Mouse (Mus musculus): ENCODE results near the gene Dapl1. TPM values are rescaled to one million over a fixed set of nuclear protein-coding genes. Genes with fewer than 3 reads are reported as not detected.

The Dapl1 gene
- total RNA-seq, 4 experiments from 2014 or later = not detected

DNA sequence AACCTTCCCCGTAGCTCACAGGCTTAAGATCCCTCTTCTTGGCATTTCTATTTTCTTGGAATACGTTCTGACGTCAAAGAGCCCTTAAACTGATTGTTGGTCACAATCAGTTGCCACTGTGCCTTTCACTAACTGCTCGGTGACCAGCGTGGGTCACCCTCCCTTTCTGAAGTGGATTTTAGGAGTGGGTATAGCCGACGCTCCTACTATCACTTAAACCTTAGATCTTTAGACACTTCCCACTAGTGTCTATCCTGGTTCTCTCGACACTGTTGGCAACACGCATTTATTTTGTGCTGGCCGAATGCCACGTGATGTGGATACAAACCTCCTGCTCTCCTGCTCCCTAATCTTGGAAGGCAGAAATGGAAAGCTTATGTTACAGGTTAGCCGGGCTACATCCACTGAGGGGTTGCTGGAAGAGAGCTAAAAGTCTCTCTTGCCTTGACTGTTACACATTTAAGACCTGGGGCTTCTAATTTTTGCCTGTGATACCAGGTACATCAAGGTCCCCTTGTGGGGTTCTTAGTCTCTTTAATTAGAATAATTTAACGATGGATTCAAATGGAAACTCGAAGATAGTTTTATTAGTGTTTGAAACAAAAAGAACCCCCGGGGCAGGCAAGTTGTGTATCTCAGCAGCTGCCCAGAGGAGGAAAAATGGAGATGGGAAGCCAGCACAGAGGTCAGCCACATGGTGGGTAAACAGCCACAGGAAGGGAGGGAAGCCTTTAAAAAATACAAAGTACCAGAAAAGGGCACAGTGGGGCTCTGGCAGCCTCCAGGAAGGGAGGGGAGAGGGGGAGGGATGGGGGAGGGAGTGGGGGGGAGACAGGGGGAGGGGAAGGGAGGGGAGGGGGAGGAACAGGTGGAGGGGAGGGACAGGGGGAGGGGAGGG, 13.2 kb upstream of the Dapl1 start:
- DNase-seq (ENCODE audit: low spot score) = no peak

DNA sequence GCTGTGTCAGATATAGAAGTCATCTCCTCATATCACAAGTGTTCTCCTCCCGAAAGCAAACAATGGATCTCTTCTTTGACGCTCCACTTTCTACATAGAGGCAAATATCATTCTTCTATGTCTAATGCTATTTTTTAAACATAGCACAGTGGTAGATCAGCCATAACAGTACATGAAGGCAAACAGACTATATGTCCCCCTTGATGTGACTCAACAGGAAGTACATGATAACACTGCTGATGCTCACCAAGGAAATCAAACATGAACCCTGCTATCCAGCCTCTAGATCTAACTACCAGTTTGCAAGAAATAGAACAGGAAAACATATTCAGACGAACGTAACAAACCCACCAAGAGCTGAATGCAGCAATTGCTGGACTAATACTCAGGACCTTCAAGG, 10.1 kb upstream of the Dapl1 start:
- DNase-seq (ENCODE audit: low spot score) = no peak

DNA sequence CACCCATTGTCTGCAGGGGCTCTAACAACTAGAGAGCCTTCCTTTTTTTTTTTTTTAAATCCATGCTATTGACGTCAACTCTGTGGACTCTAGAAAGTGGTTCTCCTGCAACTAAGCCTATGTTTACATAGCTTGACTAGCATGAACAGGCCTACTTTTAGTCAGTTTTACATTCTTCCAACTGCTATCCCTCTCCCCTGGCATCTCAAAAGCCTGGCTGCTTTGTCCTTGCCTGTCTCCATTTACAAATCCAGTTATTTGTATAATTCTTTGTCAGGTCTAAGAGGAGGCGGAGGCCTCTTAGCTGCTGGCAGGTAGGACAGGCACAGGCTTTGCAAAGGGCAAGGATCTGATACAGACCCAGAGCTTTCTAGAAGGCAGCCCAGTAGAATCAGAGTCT, 627 bp downstream of the Dapl1 start:
- no peak for DNase-seq (ENCODE audit: low spot score)

DNA sequence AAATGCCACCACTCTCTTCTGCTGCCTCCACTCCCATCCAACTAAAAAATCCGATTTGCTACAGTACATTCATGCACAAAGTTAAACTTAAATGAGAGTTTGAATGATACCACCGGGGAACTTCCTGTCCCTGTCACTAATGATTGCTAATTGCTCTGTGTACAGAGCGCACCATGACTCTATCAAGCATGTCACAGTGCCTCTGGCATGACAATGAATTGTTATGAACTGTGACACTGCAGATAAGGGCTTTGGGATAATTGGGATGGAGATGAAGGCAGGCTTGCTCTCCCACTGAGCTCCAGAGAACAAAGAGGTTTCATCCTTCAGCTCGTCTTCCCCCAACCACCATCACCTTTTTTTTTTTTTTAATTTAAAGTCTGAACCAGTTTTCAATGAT, 1.2 kb downstream of the Dapl1 start:
- no peak for DNase-seq (ENCODE audit: low spot score)

DNA sequence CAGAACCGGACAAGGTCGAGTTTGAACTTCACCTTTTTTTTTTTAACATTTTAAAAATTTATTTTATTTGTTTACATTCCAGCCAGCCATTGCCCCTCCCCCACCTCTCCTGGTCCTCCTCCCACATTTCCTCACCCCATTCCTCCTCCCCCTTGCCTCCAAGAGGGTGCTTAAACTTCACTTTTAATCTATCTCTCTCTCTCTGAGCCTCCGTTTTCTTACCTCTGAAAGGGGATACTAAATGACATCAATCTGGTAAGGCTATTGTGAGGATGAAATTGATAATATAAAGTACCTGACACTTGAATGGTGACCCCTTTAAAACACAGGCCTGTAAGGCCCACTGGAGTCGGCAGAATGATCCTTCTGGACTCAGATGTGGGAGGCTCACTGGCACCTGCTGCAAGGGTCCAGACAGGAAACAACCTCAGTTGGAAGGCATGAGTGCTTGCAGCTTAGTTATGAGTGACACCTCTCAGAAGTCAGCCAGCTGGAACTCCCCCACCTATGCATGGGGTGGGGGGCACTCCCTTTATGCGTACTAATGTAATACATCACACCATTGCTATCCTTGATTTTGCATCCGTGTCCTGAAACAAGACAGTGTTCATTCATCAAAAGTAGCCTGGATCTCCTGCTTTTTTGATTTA, 1.9 kb downstream of the Dapl1 start:
- no peak for DNase-seq (ENCODE audit: low spot score)

DNA sequence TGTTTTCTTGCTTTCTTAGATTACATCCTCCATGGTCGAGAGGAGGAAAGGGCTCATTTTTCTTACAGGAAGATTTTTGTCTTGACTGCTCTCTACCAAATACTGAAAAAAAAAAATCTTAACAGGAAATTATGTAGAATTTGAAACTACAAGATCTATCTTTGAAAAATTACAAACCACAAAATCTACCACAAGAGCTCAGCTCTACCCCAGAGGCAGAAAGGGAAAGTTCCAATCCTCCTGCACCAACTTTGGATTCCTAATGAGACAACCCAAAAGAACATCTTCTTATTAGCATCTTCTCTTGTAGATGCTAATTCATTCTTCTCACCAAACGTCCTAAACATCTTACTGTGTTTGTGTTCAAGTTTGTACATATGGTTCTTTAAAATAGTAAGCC, 3.8 kb downstream of the Dapl1 start:
- DNase-seq (ENCODE audit: low spot score) = no peak

- DNase-seq (ENCODE audit: low spot score) = no peak
Measured at GRCm38 (mm10) chr2:59490353-59490752, 5.9 kb downstream of the Dapl1 start.

GRCm38 (mm10) chr2:59493445-59494085, 9.1 kb downstream of the Dapl1 start:
- no peak for DNase-seq (ENCODE audit: low spot score)

GRCm38 (mm10) chr2:59499146-59499545, 14.7 kb downstream of the Dapl1 start:
- no peak for DNase-seq (ENCODE audit: low spot score)

- DNase-seq (ENCODE audit: low spot score) = no peak
Measured at GRCm38 (mm10) chr2:59499717-59500116, 15.3 kb downstream of the Dapl1 start.

GRCm38 (mm10) chr2:59509061-59509460, 24.6 kb downstream of the Dapl1 start:
- DNase-seq (ENCODE audit: low spot score) = no peak

GRCm38 (mm10) chr2:59510416-59510815, 26.0 kb downstream of the Dapl1 start:
- DNase-seq (ENCODE audit: low spot score) = no peak

DNA sequence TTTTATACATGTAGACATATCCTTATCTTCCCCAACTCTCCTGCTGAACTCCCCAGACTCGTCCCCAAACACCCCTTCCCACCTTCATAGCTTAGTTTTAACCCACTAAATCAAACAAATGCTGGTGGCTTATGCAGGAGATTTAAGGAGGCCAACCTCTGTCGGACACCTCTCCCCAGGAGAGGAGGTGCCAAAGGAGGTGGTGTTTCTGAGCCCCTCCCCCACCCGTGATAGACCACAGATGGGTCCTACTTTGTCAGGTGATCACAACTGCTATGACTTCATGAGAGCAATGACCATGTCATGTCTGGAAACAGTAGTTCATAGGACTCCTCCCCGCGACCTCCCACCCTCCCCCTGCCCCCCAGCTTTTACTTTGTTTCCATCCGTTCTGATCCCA, 26.4 kb downstream of the Dapl1 start:
- no peak for DNase-seq (ENCODE audit: low spot score)

DNA sequence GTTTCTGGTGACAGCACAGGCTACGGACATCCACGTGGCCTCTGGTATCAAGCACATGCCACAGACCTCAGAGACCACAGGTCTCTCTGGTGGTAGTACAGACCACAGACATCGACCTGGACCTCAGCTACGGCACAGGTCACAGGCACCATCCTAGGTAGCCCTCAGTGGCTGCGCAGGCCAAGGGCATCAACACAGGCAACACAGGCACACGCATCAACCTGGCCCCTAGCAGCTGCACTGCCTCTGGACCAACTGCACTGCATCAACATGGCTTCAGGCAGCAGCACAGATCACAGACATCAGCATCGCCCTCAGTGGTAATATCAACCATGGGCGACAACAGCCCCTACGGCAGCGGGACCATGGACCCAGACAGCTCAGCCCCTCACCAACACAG, 36.2 kb downstream of the Dapl1 start:
- no peak for DNase-seq (ENCODE audit: low spot score)

DNA sequence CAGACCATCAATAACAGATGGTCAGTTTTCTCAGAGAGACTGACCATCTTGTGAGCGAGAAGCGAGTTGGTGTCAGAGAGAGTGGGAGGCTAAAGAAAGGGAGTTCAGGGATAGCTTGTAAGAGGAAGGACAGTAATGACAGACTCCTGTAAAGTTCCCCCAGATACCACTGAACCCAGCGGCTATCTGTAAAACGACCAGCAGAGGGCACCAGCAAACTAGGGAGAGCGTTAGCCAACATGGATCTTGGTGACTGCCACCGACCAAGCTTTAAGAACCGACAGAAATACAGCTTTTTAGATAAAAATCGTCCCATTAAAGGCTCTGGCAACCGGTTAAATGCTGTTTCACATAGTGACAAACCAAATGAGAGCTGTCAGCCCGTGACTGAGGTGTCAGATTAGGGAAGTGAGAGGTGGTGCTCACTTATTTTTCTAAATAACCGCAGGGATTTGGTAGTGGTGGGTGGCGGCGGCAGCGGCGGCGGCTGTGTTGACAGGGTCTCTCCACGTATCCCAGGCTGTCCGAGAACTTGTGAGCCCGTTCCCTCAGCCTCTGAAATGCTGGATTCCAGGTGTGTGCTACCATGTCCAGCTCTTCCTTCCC, 37.7 kb downstream of the Dapl1 start:
- DNase-seq (ENCODE audit: low spot score) = peak; percentile 80

- no peak for DNase-seq (ENCODE audit: low spot score)
Measured at GRCm38 (mm10) chr2:59523526-59523925, 39.1 kb downstream of the Dapl1 start.

DNA sequence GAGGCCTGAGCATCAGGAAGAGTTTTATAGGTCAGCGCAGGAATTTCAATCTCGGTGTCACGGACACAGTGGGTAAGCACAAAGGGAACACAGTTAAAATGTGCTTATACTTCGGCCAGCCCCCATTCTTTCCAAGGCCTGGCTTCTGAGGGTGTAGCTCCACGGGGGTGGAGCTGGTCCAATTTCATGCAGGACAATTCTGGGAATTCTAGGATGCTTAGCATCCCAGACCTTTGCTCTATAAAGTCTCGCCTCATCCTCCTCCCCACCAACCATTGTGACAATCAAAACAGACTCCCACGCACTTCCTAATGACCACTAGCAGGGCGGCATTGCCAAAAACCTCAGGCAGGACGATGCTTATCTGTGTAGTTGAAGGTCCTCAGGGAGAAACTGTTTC, 42.4 kb downstream of the Dapl1 start:
- peak; percentile 77 for DNase-seq (ENCODE audit: low spot score)

GRCm38 (mm10) chr2:59529574-59530080, 45.2 kb downstream of the Dapl1 start:
- no peak for DNase-seq (ENCODE audit: low spot score)

GRCm38 (mm10) chr2:59530811-59531210, 46.4 kb downstream of the Dapl1 start:
- DNase-seq (ENCODE audit: low spot score) = no peak

DNA sequence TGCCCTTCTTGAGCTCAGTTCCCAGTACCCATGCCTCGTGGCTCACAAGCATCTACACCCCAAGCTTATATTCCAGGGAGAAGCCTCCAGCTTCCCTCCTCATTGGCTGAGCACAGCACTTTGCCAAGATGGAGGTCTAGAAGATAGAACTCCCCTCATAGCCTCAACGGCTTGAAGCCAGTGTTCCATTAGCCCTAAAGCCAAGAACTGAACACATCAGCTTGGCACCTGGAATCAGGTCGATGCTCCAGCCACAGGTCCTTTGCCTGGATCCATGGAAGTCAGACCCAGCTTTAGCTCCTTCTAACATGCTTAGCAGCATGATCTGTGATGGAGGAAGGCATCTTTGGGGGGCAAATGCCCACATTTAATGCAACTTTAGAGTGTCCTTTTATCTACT, 48.5 kb downstream of the Dapl1 start:
- DNase-seq (ENCODE audit: low spot score) = no peak

GRCm38 (mm10) chr2:59533504-59533903, 49.1 kb downstream of the Dapl1 start:
- no peak for DNase-seq (ENCODE audit: low spot score)
